Mouse (Mus musculus): ENCODE data around the gene Khdc3. TPM values are rescaled to one million over a fixed set of nuclear protein-coding genes. Genes with fewer than 3 reads are reported as not detected.
"Not testable (repeated sequence)": the region's sequence is repeated elsewhere in the genome, so short reads cannot be mapped to it uniquely, and the experiment has no call there.

Gene Khdc3
- not detected in 2 replicates for polyA plus RNA-seq (2015; fragmentation: Nextera tagmentation; extraction: Ambion mirVana)

DNA sequence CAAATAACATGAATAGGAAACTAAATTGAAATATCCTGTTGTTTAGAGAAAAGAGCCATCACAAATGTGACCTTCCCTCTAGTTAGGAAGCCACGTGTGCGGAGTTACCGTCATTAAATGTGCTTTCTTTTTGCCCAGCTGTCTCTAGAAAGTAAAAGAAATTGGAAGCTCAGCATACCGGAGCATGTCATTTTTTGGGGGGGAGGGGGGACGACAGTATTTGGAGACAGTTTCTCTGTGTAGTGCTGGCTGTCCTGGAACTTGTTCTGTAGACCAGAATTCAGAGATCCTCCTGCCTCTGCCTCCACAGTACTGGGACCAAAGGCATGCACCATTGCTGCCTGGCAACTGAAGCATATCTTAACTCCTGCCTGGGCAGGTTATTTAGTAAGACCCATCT lies at the start of gene Khdc3:
Gene Khdc3 (plus strand): TSS at position 301 of the 400 bp plus-strand sequence.
- 88% methylated on average over 5 of the region's 5 CpGs for WGBS
- ATAC-seq (ENCODE audit: low read depth): no peak

DNA sequence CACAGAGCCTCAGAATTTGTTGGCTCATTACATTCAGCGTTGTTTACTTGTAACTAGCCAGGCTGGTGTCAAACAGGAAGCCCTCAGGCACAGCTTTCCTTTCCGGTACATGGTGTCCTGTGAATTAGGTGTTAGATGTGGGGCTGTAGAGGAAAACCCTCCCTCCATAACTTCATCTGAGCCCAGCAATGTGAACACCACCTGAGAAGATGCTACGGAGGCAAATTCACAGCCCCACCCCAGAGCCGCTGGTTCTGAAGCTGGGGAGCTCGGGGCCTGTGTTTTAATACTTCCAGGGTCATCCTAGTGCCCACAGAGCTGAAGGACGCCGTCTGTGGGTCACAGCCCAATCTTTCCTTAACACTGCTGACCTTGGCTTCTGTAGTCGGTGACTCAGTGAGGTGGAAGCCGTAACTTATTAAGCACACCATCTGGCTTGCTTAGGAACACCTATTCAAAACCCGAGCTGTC lies 46.2 kb upstream of the Khdc3 start:
- Histone ChIP-seq H3K27me3 (no peaks in the 10 kb centered on the region), H3K9ac (no peak overlapping the region), H3K9me3 (no peaks in the 10 kb centered on the region), H3K27ac (replicated peaks) (no peak overlapping the region), H3K4me3 (no peak overlapping the region), H3K4me2 (no peak overlapping the region), H3K36me3 (no peaks in the 10 kb centered on the region), H3K4me1 (replicated peaks) (no peaks in the 10 kb centered on the region)
- no peak for ATAC-seq (ENCODE audit: low read depth)
- whole genome bisulfite sequencing: 74% methylated on average over 10 of the region's 10 CpGs

More for the DNA sequence above, at the start of gene Khdc3:
- H3K27ac ChIP-seq (replicated peaks): no peak within 1 kb of the TSS
- no peak within 1 kb of the TSS for H3K9ac ChIP-seq
- no peak within 1 kb of the TSS for H3K4me2 ChIP-seq
- peaks cover 6% of the 10 kb centered on the region for H3K4me1 ChIP-seq (replicated peaks)
- H3K4me3 ChIP-seq: no peak within 1 kb of the TSS
- no peaks in the 10 kb centered on the region for H3K9me3 ChIP-seq
- peaks cover 45% of the 10 kb centered on the region for H3K27me3 ChIP-seq
- H3K36me3 ChIP-seq: no peaks in the 10 kb centered on the region

GRCm38 (mm10) chr9:73059224-73059623 lies 42.4 kb upstream of the Khdc3 start:
- WGBS: 94% methylated on average over 4 of the region's 4 CpGs
- Histone ChIP-seq H3K36me3 (no peaks in the 10 kb centered on the region), H3K9ac (no peak overlapping the region), H3K4me2 (no peak overlapping the region), H3K4me3 (no peak overlapping the region), H3K27ac (replicated peaks) (no peak overlapping the region), H3K4me1 (replicated peaks) (peaks cover 9% of the 10 kb centered on the region), H3K27me3 (no peaks in the 10 kb centered on the region), H3K9me3 (no peaks in the 10 kb centered on the region)
- no peak for ATAC-seq (ENCODE audit: low read depth)

- WGBS: 26% methylated on average over 15 of the region's 15 CpGs
- H3K4me2 ChIP-seq: peak overlapping the region; percentile 36
- H3K27me3 ChIP-seq: no peaks in the 10 kb centered on the region
- H3K36me3 ChIP-seq: no peaks in the 10 kb centered on the region
- ATAC-seq (ENCODE audit: low read depth): no peak
- 0 out of 2 replicates have a peak overlapping the region, but pooled peaks have one; percentile 3 for H3K9ac ChIP-seq
- H3K9me3 ChIP-seq: no peaks in the 10 kb centered on the region
- H3K4me1 ChIP-seq (replicated peaks): peaks cover 31% of the 10 kb centered on the region
- H3K4me3 ChIP-seq: no peak overlapping the region
- H3K27ac ChIP-seq (replicated peaks): no peak overlapping the region
Measured at GRCm38 (mm10) chr9:73063621-73064290, 37.9 kb upstream of the Khdc3 start.

DNA sequence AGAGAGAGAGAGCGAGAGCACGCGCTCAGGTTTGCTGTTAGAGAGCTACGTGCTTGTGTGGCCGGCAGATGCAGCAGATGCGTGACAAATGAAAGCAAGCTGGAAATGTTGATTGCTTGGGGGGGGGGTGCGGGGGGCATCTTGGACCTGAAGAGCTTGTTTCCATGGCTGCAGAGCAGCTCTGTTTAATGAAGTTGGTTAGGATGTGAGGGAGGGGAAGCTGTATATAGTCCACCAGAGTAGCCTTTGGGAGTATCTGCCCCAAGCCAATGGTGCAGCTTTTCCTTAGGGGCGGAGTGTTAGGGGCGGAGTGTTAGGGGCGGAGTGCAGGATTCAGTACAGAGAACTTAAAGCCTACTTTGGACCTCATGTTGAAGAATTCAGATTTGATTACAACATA lies 34.5 kb upstream of the Khdc3 start:
- Histone ChIP-seq H3K4me3 (no peak overlapping the region), H3K4me2 (peak overlapping the region; percentile 40), H3K27me3 (no peaks in the 10 kb centered on the region), H3K36me3 (no peaks in the 10 kb centered on the region), H3K9ac (no peak overlapping the region), H3K9me3 (no peaks in the 10 kb centered on the region), H3K27ac (replicated peaks) (no peak overlapping the region), H3K4me1 (replicated peaks) (peaks cover 31% of the 10 kb centered on the region)
- ATAC-seq (ENCODE audit: low read depth): peak; percentile 56
- 23% methylated on average over 10 of the region's 10 CpGs for WGBS

DNA sequence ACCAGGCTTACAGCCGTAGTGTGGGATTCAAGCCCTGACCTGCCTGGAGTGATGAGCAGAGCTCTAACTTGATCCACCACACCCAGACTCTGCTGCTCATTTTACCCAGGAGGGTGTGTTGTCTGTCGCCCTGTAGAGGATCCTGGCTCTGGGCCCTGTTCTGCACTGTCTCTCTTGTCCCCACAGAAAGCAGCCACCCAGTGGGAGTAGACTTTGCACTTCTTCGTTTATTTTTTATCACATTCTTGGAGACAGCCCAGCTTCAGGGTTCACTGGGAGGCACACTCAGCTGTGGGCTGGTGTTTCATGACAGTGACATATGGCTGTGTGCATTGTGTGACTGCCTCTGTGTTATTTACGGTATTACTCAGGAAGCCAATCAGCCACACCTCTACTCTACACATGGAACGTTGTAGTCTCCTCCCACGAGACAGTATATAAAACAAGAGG lies 33.4 kb upstream of the Khdc3 start:
- no peak overlapping the region for H3K9ac ChIP-seq
- H3K4me2 ChIP-seq: no peak overlapping the region
- peaks cover 30% of the 10 kb centered on the region for H3K4me1 ChIP-seq (replicated peaks)
- ATAC-seq (ENCODE audit: low read depth): peak; percentile 81
- H3K27me3 ChIP-seq: no peaks in the 10 kb centered on the region
- no peak overlapping the region for H3K4me3 ChIP-seq
- no peaks in the 10 kb centered on the region for H3K36me3 ChIP-seq
- peak overlapping the region; percentile 10; the same call in 1 of the 2 replicates for H3K27ac ChIP-seq (replicated peaks)
- no peaks in the 10 kb centered on the region for H3K9me3 ChIP-seq
- WGBS: 23% methylated on average over 6 of the region's 6 CpGs

DNA sequence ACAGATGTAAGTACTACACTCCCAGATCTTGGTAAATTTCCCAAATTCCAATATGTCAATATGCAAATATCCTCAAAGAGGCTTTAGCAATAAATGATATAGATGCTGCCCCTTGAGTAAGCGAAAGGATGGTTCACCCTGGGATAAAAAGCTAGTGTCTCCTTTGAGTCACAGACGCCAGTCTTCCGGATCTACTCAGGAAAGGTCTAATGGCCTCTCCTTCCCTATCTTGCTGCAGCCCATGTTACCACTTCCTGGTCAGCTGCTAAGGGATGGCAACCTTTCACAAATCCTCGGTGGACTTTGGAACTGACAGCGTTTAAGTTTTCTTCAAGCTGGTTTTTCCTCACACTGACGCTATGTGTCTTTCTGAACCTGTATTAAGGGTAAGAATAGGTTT lies 32.9 kb upstream of the Khdc3 start:
- H3K27me3 ChIP-seq: no peaks in the 10 kb centered on the region
- H3K4me2 ChIP-seq: no peak overlapping the region
- no peak overlapping the region for H3K9ac ChIP-seq
- H3K9me3 ChIP-seq: no peaks in the 10 kb centered on the region
- H3K36me3 ChIP-seq: no peaks in the 10 kb centered on the region
- 87% methylated on average over 6 of the region's 6 CpGs for WGBS
- no peak overlapping the region for H3K4me3 ChIP-seq
- peaks cover 26% of the 10 kb centered on the region for H3K4me1 ChIP-seq (replicated peaks)
- no peak for ATAC-seq (ENCODE audit: low read depth)
- no peak overlapping the region for H3K27ac ChIP-seq (replicated peaks)

DNA sequence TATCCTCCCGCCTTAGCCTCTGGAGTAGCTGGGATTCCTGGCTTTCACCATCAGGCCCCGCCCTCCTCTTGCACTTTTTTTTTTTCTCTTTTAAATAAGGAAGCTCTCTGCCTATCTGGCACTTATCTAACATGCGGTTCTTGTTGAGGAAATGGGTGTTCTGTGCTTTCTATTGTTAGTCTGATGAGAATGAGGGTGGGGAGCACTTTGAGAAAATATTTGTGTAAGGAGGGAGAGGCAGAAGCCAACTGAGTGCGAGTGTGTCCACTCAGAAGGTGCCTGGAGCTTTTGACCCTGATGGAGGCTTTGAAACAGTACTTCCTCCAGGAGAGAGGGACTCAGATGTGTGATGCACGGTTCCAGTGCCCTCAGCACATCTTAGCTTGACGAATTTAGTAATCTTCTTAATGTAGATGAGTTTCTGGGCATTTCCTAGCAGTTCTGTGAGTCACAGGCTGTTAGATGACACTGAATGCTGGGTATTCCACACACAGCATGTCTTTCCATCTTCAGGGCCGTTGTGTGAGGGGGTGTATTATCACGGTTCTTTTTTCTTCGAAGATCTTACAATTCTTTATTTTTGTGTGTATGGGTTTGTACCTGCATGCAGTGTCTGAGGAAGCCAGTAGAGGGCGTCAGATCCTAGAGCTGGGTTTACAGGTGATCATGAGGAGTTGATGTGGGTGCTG lies 30.5 kb upstream of the Khdc3 start:
- no peaks in the 10 kb centered on the region for H3K9me3 ChIP-seq

GRCm38 (mm10) chr9:73072426-73072825 lies 29.2 kb upstream of the Khdc3 start:
- no peaks in the 10 kb centered on the region for H3K9me3 ChIP-seq
- H3K27ac ChIP-seq (replicated peaks): no peak overlapping the region
- WGBS: 83% methylated on average over 8 of the region's 8 CpGs
- no peaks in the 10 kb centered on the region for H3K27me3 ChIP-seq
- H3K4me2 ChIP-seq: no peak overlapping the region
- no peak overlapping the region for H3K9ac ChIP-seq
- no peaks in the 10 kb centered on the region for H3K36me3 ChIP-seq
- H3K4me1 ChIP-seq (replicated peaks): peaks cover 13% of the 10 kb centered on the region
- ATAC-seq (ENCODE audit: low read depth): no peak
- H3K4me3 ChIP-seq: no peak overlapping the region

More for the DNA sequence above, 30.5 kb upstream of the Khdc3 start:
- Histone ChIP-seq H3K27me3 (no peaks in the 10 kb centered on the region), H3K9ac (no peak overlapping the region), H3K4me3 (no peak overlapping the region), H3K27ac (replicated peaks) (no peak overlapping the region), H3K36me3 (no peaks in the 10 kb centered on the region), H3K4me2 (no peak overlapping the region), H3K4me1 (replicated peaks) (peaks cover 22% of the 10 kb centered on the region)
- ATAC-seq (ENCODE audit: low read depth): no peak
- 74% methylated on average over 10 of the region's 10 CpGs for WGBS

DNA sequence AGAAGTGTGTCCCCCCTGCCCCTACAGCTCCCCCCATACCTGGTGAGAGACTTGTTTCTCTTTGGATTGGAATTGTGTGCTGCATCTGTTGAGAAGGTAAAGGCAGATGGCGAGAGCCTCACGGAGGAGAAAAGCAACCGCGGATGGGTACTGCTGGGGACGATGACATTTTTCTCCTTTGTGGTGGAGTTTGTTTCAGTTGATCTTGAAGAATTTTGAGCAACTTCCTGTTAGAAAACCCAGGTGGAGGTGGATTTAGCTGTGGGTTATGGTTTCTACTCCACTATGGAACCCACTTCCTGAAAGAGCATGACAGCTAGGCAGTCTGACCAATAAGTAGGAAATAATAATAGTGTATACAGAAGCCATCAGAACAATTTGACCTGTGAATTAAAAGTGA lies 28.5 kb upstream of the Khdc3 start:
- over 99% methylated on average over 5 of the region's 5 CpGs for WGBS
- H3K36me3 ChIP-seq: no peaks in the 10 kb centered on the region
- no peak overlapping the region for H3K9ac ChIP-seq

GRCm38 (mm10) chr9:73079349-73079748 lies 22.3 kb upstream of the Khdc3 start:
- H3K4me2 ChIP-seq; H3K4me1 ChIP-seq (replicated peaks); H3K4me3 ChIP-seq; H3K27me3 ChIP-seq; H3K36me3 ChIP-seq; ATAC-seq (ENCODE audit: low read depth); H3K9me3 ChIP-seq; H3K27ac ChIP-seq (replicated peaks); H3K9ac ChIP-seq: not testable (repeated sequence)
- 88% methylated on average over 11 of the region's 12 CpGs for WGBS

More for the DNA sequence above, 28.5 kb upstream of the Khdc3 start:
- no peak overlapping the region for H3K4me2 ChIP-seq
- H3K4me3 ChIP-seq: no peak overlapping the region
- H3K27ac ChIP-seq (replicated peaks): no peak overlapping the region
- H3K9me3 ChIP-seq: no peaks in the 10 kb centered on the region
- peaks cover 6% of the 10 kb centered on the region for H3K4me1 ChIP-seq (replicated peaks)
- no peak for ATAC-seq (ENCODE audit: low read depth)
- H3K27me3 ChIP-seq: no peaks in the 10 kb centered on the region

GRCm38 (mm10) chr9:73079801-73080325 lies 21.8 kb upstream of the Khdc3 start:
- Histone ChIP-seq H3K4me3 (no peak overlapping the region), H3K4me2 (no peak overlapping the region), H3K27me3 (no peaks in the 10 kb centered on the region), H3K4me1 (replicated peaks) (no peaks in the 10 kb centered on the region), H3K9me3 (no peaks in the 10 kb centered on the region), H3K36me3 (no peaks in the 10 kb centered on the region), H3K9ac (no peak overlapping the region), H3K27ac (replicated peaks) (no peak overlapping the region)
- ATAC-seq (ENCODE audit: low read depth): no peak
- 32% methylated on average over 7 of the region's 7 CpGs for WGBS
